Mouse (Mus musculus): ENCODE results near the gene Gm10721.
"Not testable (repeated sequence)": the region's sequence is repeated elsewhere in the genome, so short reads cannot be mapped to it uniquely, and the experiment has no call there.

Gene Gm10721

DNA sequence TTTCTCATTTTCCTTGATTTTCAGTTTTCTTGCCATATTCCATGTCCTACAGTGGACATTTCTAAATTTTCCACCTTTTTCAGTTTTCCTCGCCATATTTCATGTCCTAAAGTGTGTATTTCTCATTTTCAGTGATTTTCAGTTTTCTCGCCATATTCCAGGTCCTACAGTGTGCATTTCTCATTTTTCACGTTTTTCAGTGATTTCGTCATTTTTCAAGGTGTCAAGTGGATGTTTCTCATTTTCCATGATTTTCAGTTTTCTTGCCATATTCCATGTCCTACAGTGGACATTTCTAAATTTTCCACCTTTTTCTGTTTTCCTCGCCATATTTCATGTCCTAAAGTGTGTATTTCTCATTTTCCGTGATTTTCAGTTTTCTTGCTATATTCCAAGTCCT lies 12.7 kb downstream of the Gm10721 start:
- peak; percentile 68 for DNase-seq (ENCODE audit: low spot score)

- not testable (repeated sequence) for DNase-seq (ENCODE audit: low spot score)
These were observed 13.2 kb downstream of the Gm10721 start for GRCm38 (mm10) chr9:3026136-3026535.

GRCm38 (mm10) chr9:3026741-3027140 lies 13.8 kb downstream of the Gm10721 start:
- not testable (repeated sequence) for DNase-seq (ENCODE audit: low spot score)

DNA sequence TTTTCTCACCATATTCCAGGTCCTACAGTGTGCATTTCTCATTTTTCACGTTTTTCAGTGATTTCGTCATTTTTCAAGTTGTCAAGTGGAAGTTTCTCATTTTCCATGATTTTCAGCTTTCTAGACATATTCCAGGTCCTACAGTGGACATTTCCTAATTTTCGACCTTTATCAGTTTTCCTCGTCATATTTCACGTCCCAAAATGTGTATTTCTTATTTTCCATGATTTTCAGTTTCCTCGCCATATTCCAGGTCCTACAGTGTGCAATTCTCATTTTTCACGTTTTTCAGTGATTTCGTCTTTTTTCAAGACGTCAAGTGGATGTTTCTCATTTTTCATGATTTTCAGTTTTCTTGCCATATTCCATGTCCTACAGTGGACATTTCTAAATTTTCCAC lies 14.3 kb downstream of the Gm10721 start:
- DNase-seq (ENCODE audit: low spot score) = not testable (repeated sequence)

GRCm38 (mm10) chr9:3029276-3030000 lies 16.5 kb downstream of the Gm10721 start:
- DNase-seq (ENCODE audit: low spot score) = peak; percentile 12

DNA sequence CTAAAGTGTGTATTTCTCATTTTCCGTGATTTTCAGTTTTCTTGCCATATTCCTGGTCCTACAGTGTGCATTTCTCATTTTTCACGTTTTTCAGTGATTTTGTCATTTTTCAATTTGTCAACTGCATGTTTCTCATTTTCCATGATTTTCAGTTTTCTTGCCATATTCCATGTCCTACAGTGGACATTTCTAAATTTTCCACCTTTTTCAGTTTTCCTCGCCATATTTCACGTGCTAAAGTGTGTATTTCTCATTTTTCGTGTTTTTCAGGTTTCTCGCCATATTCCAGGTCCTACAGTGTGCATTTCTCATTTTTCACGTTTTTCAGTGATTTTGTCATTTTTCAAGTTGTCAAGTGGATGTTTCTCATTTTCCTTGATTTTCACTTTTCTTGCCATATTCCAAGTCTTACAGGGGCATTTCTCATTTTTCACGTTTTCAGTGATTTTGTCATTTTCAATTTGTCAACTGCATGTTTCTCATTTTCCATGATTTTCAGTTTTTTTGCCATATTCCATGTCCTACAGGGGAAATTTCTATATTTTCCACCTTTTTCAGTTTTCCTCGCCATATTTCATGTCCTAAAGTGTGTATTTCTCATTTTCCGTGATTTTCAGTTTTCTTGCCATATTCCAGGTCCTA lies 17.9 kb downstream of the Gm10721 start:
- not testable (repeated sequence) for DNase-seq (ENCODE audit: low spot score)

- DNase-seq (ENCODE audit: low spot score) = not testable (repeated sequence)
These were observed 21.4 kb downstream of the Gm10721 start, which contains the start of gene Gm17535 for GRCm38 (mm10) chr9:3034299-3034698. Gene Gm17535 (plus strand): TSS chr9:3034599.

DNA sequence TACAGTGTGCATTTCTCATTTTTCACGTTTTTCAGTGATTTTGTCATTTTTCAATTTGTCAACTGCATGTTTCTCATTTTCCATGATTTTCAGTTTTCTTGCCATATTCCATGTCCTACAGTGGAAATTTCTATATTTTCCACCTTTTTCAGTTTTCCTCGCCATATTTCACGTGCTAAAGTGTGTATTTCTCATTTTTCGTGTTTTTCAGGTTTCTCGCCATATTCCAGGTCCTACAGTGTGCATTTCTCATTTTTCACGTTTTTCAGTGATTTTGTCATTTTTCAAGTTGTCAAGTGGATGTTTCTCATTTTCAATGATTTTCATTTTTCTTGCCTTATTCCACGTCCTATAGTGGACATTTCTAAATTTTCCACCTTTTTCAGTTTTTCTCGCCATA lies 23.6 kb downstream of the Gm10721 start, which contains the start of gene Gm10715:
TSS of gene Gm10715 (plus strand) at position 301 of the 400 bp plus-strand sequence.
- DNase-seq (ENCODE audit: low spot score) = not testable (repeated sequence)

DNA sequence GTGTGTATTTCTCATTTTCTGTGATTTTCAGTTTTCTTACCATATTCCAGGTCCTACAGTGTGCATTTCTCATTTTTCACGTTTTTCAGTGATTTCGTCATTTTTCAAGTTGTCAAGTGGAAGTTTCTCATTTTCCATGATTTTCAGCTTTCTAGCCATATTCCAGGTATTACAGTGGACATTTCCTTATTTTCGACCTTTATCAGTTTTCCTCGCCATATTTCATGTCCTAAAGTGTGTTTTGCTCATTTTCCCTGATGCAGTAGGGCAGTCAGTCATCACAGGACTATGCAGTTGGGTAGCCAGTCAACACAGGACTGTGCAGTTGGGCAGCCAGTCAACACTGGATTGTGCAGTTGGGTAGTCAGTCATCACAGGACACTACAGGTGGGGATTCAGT lies 25.2 kb downstream of the Gm10721 start:
- DNase-seq (ENCODE audit: low spot score) = not testable (repeated sequence)

All from urinary bladder, postnatal 25 days (tissue).